Mouse (Mus musculus) c-Kit-positive CD71-positive TER-119-positive erythroid progenitor cells, embryonic 14.5 days (primary cell): ENCODE results near the gene Olfr1221.
"Not testable (repeated sequence)": the region's sequence is repeated elsewhere in the genome, so short reads cannot be mapped to it uniquely, and the experiment has no call there.

Experiments used
- DNase-seq: peaks from one replicate; pipeline ENCODE4 v3.0.0-alpha.2; 2013; ENCODE audit warnings: low spot score

Olfr1221 gene

GRCm38 (mm10) chr2:89117183-89117582 is at the start of gene Olfr1221:
Olfr1221 (minus strand) TSS chr2:89117283.
- DNase-seq, result no peak

GRCm38 (mm10) chr2:89164711-89165110 is 47.6 kb upstream of the Olfr1221 start:
- DNase-seq, result not testable (repeated sequence)

GRCm38 (mm10) chr2:89163991-89164390 is 46.9 kb upstream of the Olfr1221 start, which contains the start of gene Olfr1224-ps1:
Olfr1224-ps1 (minus strand) TSS chr2:89164091.
- not testable (repeated sequence) for DNase-seq

GRCm38 (mm10) chr2:89151460-89151859 is 34.4 kb upstream of the Olfr1221 start, which contains the start of gene Olfr1223:
Olfr1223 (minus strand) TSS chr2:89151560.
- no peak for DNase-seq

- DNase-seq, result no peak
Measured at GRCm38 (mm10) chr2:89132954-89133353, 15.9 kb upstream of the Olfr1221 start, which contains the start of gene Olfr1222. Olfr1222 (minus strand) TSS chr2:89133054.

DNA sequence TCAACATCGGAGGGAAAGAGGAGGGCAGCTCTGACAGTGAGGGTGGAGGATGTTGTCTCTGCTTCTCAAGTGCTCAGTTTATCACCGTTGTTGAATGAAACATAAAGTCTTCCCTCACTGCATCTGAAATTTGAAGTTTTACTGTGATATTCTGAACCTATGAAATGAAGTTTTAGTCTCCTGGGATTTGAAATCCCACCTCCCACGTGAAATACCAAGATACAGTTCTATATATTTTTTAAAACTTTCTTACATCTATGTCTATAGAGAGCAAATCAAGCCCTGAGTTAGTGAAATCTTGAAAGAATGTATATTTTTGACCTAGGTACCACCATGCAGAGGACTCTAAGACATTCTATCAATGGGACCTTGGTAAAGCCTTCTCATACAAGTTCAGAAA is 10.3 kb downstream of the Olfr1221 start, which contains the start of gene Olfr1220:
Gene Olfr1220 (minus strand): TSS at position 101 of the 400 bp plus-strand sequence.
- no peak for DNase-seq

DNA sequence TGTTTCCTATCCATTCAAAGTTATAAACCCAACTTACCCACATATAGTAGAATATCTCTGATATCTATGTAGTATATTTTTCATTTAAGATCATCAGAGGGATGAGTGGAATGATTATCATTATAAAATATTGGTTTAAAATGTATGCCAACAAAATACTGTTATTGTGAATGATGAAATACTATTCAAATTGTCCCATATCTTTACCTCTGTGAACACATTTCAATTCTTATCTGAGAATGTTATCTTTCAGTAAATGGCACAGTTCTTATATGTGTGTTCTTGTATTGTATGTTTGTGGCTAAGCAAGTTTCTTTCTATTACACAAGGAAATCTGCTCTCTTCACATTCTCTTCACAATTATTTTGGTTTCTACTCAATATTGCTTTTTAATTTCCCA is 11.4 kb downstream of the Olfr1221 start:
- DNase-seq, result no peak

- no peak for DNase-seq
Measured at GRCm38 (mm10) chr2:89093848-89094247, 23.2 kb downstream of the Olfr1221 start.

DNA sequence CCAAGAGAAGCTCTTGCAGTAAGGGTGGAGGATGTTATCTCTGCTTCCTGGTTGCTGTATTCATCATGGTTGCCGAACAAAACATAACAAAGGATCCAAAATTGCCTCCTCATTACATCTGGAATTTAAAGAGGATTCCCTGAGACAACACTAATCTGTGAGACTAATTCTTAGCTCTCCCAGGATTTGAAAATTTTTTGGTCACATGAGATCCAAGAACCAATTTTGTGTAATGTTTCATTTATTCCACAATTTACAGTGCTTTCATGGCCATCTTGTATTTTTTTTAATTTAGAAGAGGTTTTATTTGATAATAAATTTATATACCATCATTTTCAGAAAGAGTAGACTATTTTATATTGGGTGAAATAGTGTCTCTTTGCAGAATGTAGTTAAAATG is 33.7 kb downstream of the Olfr1221 start, which contains the start of gene Olfr1219:
Gene Olfr1219 (minus strand): TSS at position 101 of the 400 bp plus-strand sequence.
- no peak for DNase-seq

DNA sequence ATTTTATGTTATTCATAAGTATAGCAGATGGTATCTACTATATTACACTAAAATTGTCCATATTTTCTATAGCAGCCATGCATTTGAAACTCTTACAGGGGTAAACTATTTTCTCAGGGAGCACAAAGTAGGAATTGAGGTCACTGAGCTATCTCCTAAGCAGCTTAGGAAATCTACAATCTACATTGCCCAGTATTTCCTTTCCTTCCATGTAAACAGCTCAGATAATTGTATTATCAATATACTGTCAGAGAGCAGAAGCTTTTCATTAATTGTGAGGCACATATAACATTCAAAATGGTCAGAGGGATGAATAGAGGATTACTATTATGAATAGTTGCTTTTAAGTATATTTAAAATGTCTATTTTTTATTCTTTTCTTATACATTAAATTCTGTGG is 35.6 kb downstream of the Olfr1221 start:
- DNase-seq, result no peak

GRCm38 (mm10) chr2:89061087-89061486 is 56.0 kb downstream of the Olfr1221 start, which contains the start of gene Olfr1218:
Olfr1218 (minus strand) TSS chr2:89061187.
- no peak for DNase-seq
